Mouse (Mus musculus): ENCODE results near the gene Reck. TPM values are rescaled to one million over a fixed set of nuclear protein-coding genes. Genes with fewer than 3 reads are reported as not detected.

The Reck gene
- polyA plus RNA-seq, 1 experiment from 2014 or later: 26.2 TPM

- Histone ChIP-seq H3K4me3 (ENCODE audit: low read length) (no peak overlapping the region), H3K4me1 (ENCODE audit: control insufficient read depth, insufficient read depth, low read length) (no peaks in the 10 kb centered on the region), H3K27me3 (ENCODE audit: control insufficient read depth, insufficient read depth, low read length) (no peaks in the 10 kb centered on the region), H3K9ac (ENCODE audit: low read depth, low read length) (no peak overlapping the region), H3K9me3 (ENCODE audit: control insufficient read depth, low read length) (no peaks in the 10 kb centered on the region), H3K36me3 (ENCODE audit: control insufficient read depth, insufficient read depth, low read length) (peaks cover 39% of the 10 kb centered on the region), H3K27ac (ENCODE audit: low read depth, low read length) (no peak overlapping the region), H3K4me2 (replicated peaks; ENCODE audit: low read depth, low read length) (no peak overlapping the region)
- 0 out of 2 replicates have a peak, but pooled peaks have one; percentile 43 for ATAC-seq (ENCODE audit: low FRiP score, low TSS enrichment)
- WGBS: 17% methylated on average over 3 of the region's 3 CpGs
Observed at GRCm38 (mm10) chr4:43925779-43926178, 50.4 kb downstream of the Reck start.

- Histone ChIP-seq H3K4me3 (ENCODE audit: low read length) (no peak overlapping the region), H3K9ac (ENCODE audit: low read depth, low read length) (no peak overlapping the region), H3K36me3 (ENCODE audit: control insufficient read depth, insufficient read depth, low read length) (peaks cover 53% of the 10 kb centered on the region), H3K27me3 (ENCODE audit: control insufficient read depth, insufficient read depth, low read length) (no peaks in the 10 kb centered on the region), H3K9me3 (ENCODE audit: control insufficient read depth, low read length) (no peaks in the 10 kb centered on the region), H3K27ac (ENCODE audit: low read depth, low read length) (no peak overlapping the region), H3K4me2 (replicated peaks; ENCODE audit: low read depth, low read length) (no peak overlapping the region), H3K4me1 (ENCODE audit: control insufficient read depth, insufficient read depth, low read length) (no peaks in the 10 kb centered on the region)
- WGBS: 96% methylated on average over 3 of the region's 3 CpGs
- ATAC-seq (ENCODE audit: low FRiP score, low TSS enrichment): no peak
Observed at GRCm38 (mm10) chr4:43927826-43928225, 52.5 kb downstream of the Reck start.

GRCm38 (mm10) chr4:43931877-43932276 lies 56.5 kb downstream of the Reck start:
- H3K4me3 ChIP-seq (ENCODE audit: low read length): no peak overlapping the region
- no peaks in the 10 kb centered on the region for H3K27me3 ChIP-seq (ENCODE audit: control insufficient read depth, insufficient read depth, low read length)
- no peaks in the 10 kb centered on the region for H3K4me1 ChIP-seq (ENCODE audit: control insufficient read depth, insufficient read depth, low read length)
- WGBS: 90% methylated on average over 4 of the region's 4 CpGs
- no peak for ATAC-seq (ENCODE audit: low FRiP score, low TSS enrichment)
- H3K9ac ChIP-seq (ENCODE audit: low read depth, low read length): no peak overlapping the region
- H3K27ac ChIP-seq (ENCODE audit: low read depth, low read length): no peak overlapping the region
- H3K9me3 ChIP-seq (ENCODE audit: control insufficient read depth, low read length): no peaks in the 10 kb centered on the region
- no peak overlapping the region for H3K4me2 ChIP-seq (replicated peaks; ENCODE audit: low read depth, low read length)
- H3K36me3 ChIP-seq (ENCODE audit: control insufficient read depth, insufficient read depth, low read length): peaks cover 44% of the 10 kb centered on the region

GRCm38 (mm10) chr4:43936186-43936585 lies 60.9 kb downstream of the Reck start:
- no peaks in the 10 kb centered on the region for H3K9me3 ChIP-seq (ENCODE audit: control insufficient read depth, low read length)
- no peak for ATAC-seq (ENCODE audit: low FRiP score, low TSS enrichment)
- no peaks in the 10 kb centered on the region for H3K27me3 ChIP-seq (ENCODE audit: control insufficient read depth, insufficient read depth, low read length)
- H3K4me2 ChIP-seq (replicated peaks; ENCODE audit: low read depth, low read length): no peak overlapping the region
- H3K27ac ChIP-seq (ENCODE audit: low read depth, low read length): no peak overlapping the region
- H3K4me3 ChIP-seq (ENCODE audit: low read length): no peak overlapping the region
- WGBS: 86% methylated on average over 4 of the region's 4 CpGs
- no peak overlapping the region for H3K9ac ChIP-seq (ENCODE audit: low read depth, low read length)
- no peaks in the 10 kb centered on the region for H3K4me1 ChIP-seq (ENCODE audit: control insufficient read depth, insufficient read depth, low read length)
- H3K36me3 ChIP-seq (ENCODE audit: control insufficient read depth, insufficient read depth, low read length): peaks cover 33% of the 10 kb centered on the region

- Histone ChIP-seq H3K27me3 (ENCODE audit: control insufficient read depth, insufficient read depth, low read length) (no peaks in the 10 kb centered on the region), H3K4me1 (ENCODE audit: control insufficient read depth, insufficient read depth, low read length) (no peaks in the 10 kb centered on the region), H3K9me3 (ENCODE audit: control insufficient read depth, low read length) (no peaks in the 10 kb centered on the region), H3K36me3 (ENCODE audit: control insufficient read depth, insufficient read depth, low read length) (peaks cover 29% of the 10 kb centered on the region; the same call in 1 of the 2 replicates), H3K4me2 (replicated peaks; ENCODE audit: low read depth, low read length) (no peak overlapping the region), H3K9ac (ENCODE audit: low read depth, low read length) (no peak overlapping the region), H3K27ac (ENCODE audit: low read depth, low read length) (no peak overlapping the region), H3K4me3 (ENCODE audit: low read length) (no peak overlapping the region)
- ATAC-seq (ENCODE audit: low FRiP score, low TSS enrichment): no peak
- 80% methylated on average over 14 of the region's 14 CpGs for WGBS
Observed at GRCm38 (mm10) chr4:43936749-43937674, 61.7 kb downstream of the Reck start.

GRCm38 (mm10) chr4:43941315-43941714 lies 66.0 kb downstream of the Reck start:
- peaks cover 43% of the 10 kb centered on the region; the same call in 1 of the 2 replicates for H3K36me3 ChIP-seq (ENCODE audit: control insufficient read depth, insufficient read depth, low read length)
- no peak overlapping the region for H3K9ac ChIP-seq (ENCODE audit: low read depth, low read length)
- H3K4me1 ChIP-seq (ENCODE audit: control insufficient read depth, insufficient read depth, low read length): no peaks in the 10 kb centered on the region
- ATAC-seq (ENCODE audit: low FRiP score, low TSS enrichment): no peak
- H3K9me3 ChIP-seq (ENCODE audit: control insufficient read depth, low read length): no peaks in the 10 kb centered on the region
- H3K4me2 ChIP-seq (replicated peaks; ENCODE audit: low read depth, low read length): no peak overlapping the region
- H3K4me3 ChIP-seq (ENCODE audit: low read length): no peak overlapping the region
- no peak overlapping the region for H3K27ac ChIP-seq (ENCODE audit: low read depth, low read length)
- WGBS: 96% methylated on average over 5 of the region's 5 CpGs
- no peaks in the 10 kb centered on the region for H3K27me3 ChIP-seq (ENCODE audit: control insufficient read depth, insufficient read depth, low read length)

- peaks cover 43% of the 10 kb centered on the region; the same call in 1 of the 2 replicates for H3K36me3 ChIP-seq (ENCODE audit: control insufficient read depth, insufficient read depth, low read length)
- ATAC-seq (ENCODE audit: low FRiP score, low TSS enrichment): no peak
- no peak overlapping the region for H3K4me3 ChIP-seq (ENCODE audit: low read length)
- H3K9me3 ChIP-seq (ENCODE audit: control insufficient read depth, low read length): no peaks in the 10 kb centered on the region
- H3K9ac ChIP-seq (ENCODE audit: low read depth, low read length): no peak overlapping the region
- no peak overlapping the region for H3K4me2 ChIP-seq (replicated peaks; ENCODE audit: low read depth, low read length)
- no peaks in the 10 kb centered on the region for H3K4me1 ChIP-seq (ENCODE audit: control insufficient read depth, insufficient read depth, low read length)
- no peaks in the 10 kb centered on the region for H3K27me3 ChIP-seq (ENCODE audit: control insufficient read depth, insufficient read depth, low read length)
- no peak overlapping the region for H3K27ac ChIP-seq (ENCODE audit: low read depth, low read length)
- 95% methylated on average over 8 of the region's 8 CpGs for WGBS
Observed at GRCm38 (mm10) chr4:43942421-43942820, 67.1 kb downstream of the Reck start.

GRCm38 (mm10) chr4:43947571-43947970 lies 72.2 kb downstream of the Reck start:
- H3K4me1 ChIP-seq (ENCODE audit: control insufficient read depth, insufficient read depth, low read length): no peaks in the 10 kb centered on the region
- no peak overlapping the region for H3K4me2 ChIP-seq (replicated peaks; ENCODE audit: low read depth, low read length)
- no peaks in the 10 kb centered on the region for H3K27me3 ChIP-seq (ENCODE audit: control insufficient read depth, insufficient read depth, low read length)
- H3K27ac ChIP-seq (ENCODE audit: low read depth, low read length): no peak overlapping the region
- no peak overlapping the region for H3K4me3 ChIP-seq (ENCODE audit: low read length)
- ATAC-seq (ENCODE audit: low FRiP score, low TSS enrichment): no peak
- no peak overlapping the region for H3K9ac ChIP-seq (ENCODE audit: low read depth, low read length)
- H3K36me3 ChIP-seq (ENCODE audit: control insufficient read depth, insufficient read depth, low read length): peaks cover 11% of the 10 kb centered on the region; the same call in 1 of the 2 replicates
- no peaks in the 10 kb centered on the region for H3K9me3 ChIP-seq (ENCODE audit: control insufficient read depth, low read length)
- WGBS: 96% methylated on average over 2 of the region's 2 CpGs

GRCm38 (mm10) chr4:43957292-43957845 lies 82.0 kb downstream of the Reck start, which contains the start of gene Glipr2:
TSS of gene Glipr2 (plus strand) at chr4:43957401.
- H3K4me1 ChIP-seq (ENCODE audit: control insufficient read depth, insufficient read depth, low read length): 0 out of 2 replicates have a peak, but pooled peaks cover 18% of the 10 kb centered on the region
- peak within 1 kb of the TSS; percentile 63 for H3K9ac ChIP-seq (ENCODE audit: low read depth, low read length)
- ATAC-seq (ENCODE audit: low FRiP score, low TSS enrichment): peak; percentile 91
- H3K27ac ChIP-seq (ENCODE audit: low read depth, low read length): peak within 1 kb of the TSS; percentile 67; the same call in 1 of the 2 replicates
- WGBS: under 1% methylated on average over 45 of the region's 45 CpGs
- peak within 1 kb of the TSS; percentile 93 for H3K4me2 ChIP-seq (replicated peaks; ENCODE audit: low read depth, low read length)
- no peaks in the 10 kb centered on the region for H3K9me3 ChIP-seq (ENCODE audit: control insufficient read depth, low read length)
- no peaks in the 10 kb centered on the region for H3K36me3 ChIP-seq (ENCODE audit: control insufficient read depth, insufficient read depth, low read length)
- H3K4me3 ChIP-seq (ENCODE audit: low read length): peak within 1 kb of the TSS; percentile 67
- H3K27me3 ChIP-seq (ENCODE audit: control insufficient read depth, insufficient read depth, low read length): no peaks in the 10 kb centered on the region

Data from kidney, embryonic 14.5 days (tissue).